In genomic region chr6:134700451-134701210, GRCm38 (mm10) we compare ENCODE assay signal across 8 mouse cellular contexts.
A peak's percentile ranks its signal among the peaks of the same experiment; 100 is the strongest.
DNase-seq lines count a peak whose midpoint lies in the region; ATAC-seq lines count a peak whose summit lies in the region.

No protein-coding gene starts in this region.

- no peaks in the 10 kb centered on the region for H3K36me3 ChIP-seq in heart, embryonic 10.5 days
- H3K36me3 ChIP-seq in liver, embryonic 13.5 days, result no peaks in the 10 kb centered on the region

- H3K4me3 ChIP-seq in heart, embryonic 10.5 days, result no peak overlapping the region
- H3K4me3 ChIP-seq in liver, embryonic 13.5 days (replicated peaks), result no peak overlapping the region

- peak overlapping the region; percentile 44; the same call in 1 of the 2 replicates for H3K27ac ChIP-seq in heart, embryonic 10.5 days
- H3K27ac ChIP-seq in liver, embryonic 13.5 days, result no peak overlapping the region

- no peak overlapping the region for H3K4me2 ChIP-seq in liver, embryonic 13.5 days

- ATAC-seq in liver, embryonic 13.5 days (ENCODE audit: low read depth), result peak; percentile 49

- DNase-seq in heart, adult 18-20 months, result peak; percentile 37 to 61
- DNase-seq in heart, postnatal 4 days, result no peak
- DNase-seq in Muller cell, postnatal 12 days (ENCODE audit: inconsistent ontology term), result peak; percentile 96
- no peak for DNase-seq in heart, embryonic 10.5 days (ENCODE audit: low spot score)
- no peak for DNase-seq in liver, embryonic 13.5 days
- DNase-seq in skeletal muscle tissue, adult 2 months (ENCODE audit: low read depth, low spot score), result peak; percentile 31
- no peak for DNase-seq in left cerebral cortex, adult 8-10 months (ENCODE audit: low spot score in 2 of 2)
- no peak for DNase-seq in left cerebral cortex, adult 9 months (ENCODE audit: low spot score in 2 of 2)

- no peaks in the 10 kb centered on the region for H3K4me1 ChIP-seq in heart, embryonic 10.5 days
- peaks cover 15% of the 10 kb centered on the region for H3K4me1 ChIP-seq in liver, embryonic 13.5 days (replicated peaks)

- no peak overlapping the region for H3K9ac ChIP-seq in liver, embryonic 13.5 days

- no peaks in the 10 kb centered on the region for H3K27me3 ChIP-seq in heart, embryonic 10.5 days (ENCODE audit: insufficient read depth, poor library complexity, severe bottlenecking)
- H3K27me3 ChIP-seq in liver, embryonic 13.5 days, result no peaks in the 10 kb centered on the region

- H3K9me3 ChIP-seq in heart, embryonic 10.5 days, result no peaks in the 10 kb centered on the region
- no peaks in the 10 kb centered on the region for H3K9me3 ChIP-seq in liver, embryonic 13.5 days (replicated peaks)

- 71% methylated on average over 8 of the region's 8 CpGs for WGBS in heart, embryonic 10.5 days
- WGBS in liver, embryonic 13.5 days (ENCODE audit: insufficient replicate concordance), result 51% methylated on average over 8 of the region's 8 CpGs

Comparison
In these comparisons a context has a peak if more than half of its experiments do, and no peak if none do; other contexts are left out.
1. DNase-seq: peak in heart, adult 18-20 months (2 of 2), Muller cell, postnatal 12 days (single experiment) and skeletal muscle tissue, adult 2 months (single experiment); none in heart, postnatal 4 days (single experiment), heart, embryonic 10.5 days (single experiment), liver, embryonic 13.5 days (single experiment), left cerebral cortex, adult 8-10 months (0 of 2) and left cerebral cortex, adult 9 months (0 of 2).